Mouse (Mus musculus) heart, embryonic 13.5 days (tissue): ENCODE results near the gene Lctl. TPM values are rescaled to one million over a fixed set of nuclear protein-coding genes. Genes with fewer than 3 reads are reported as not detected.
A peak's percentile ranks its signal among the peaks of the same experiment; 100 is the strongest.
"Not testable (repeated sequence)": the region's sequence is repeated elsewhere in the genome, so short reads cannot be mapped to it uniquely, and the experiment has no call there.

ENCODE experiments used
- ATAC-seq: fragments of 200-750 bp; cut with Nextera tagmentation; 2 replicates; pipeline ENCODE4 v1.8.0; 2017; ENCODE audit warnings: moderate TSS enrichment; ENCODE audit not compliant: insufficient number of reproducible peaks, low FRiP score, low TSS enrichment; ENCODE audit errors: extremely low read depth
- H3K27ac ChIP-seq: fragments of 300-500 bp; sonication (generic); replicated peaks from 2 replicates; pipeline ENCODE4 v1.5.1; 2015; ENCODE audit warnings: moderate library complexity, mild to moderate bottlenecking, inconsistent platforms
- H3K27me3 ChIP-seq: fragments of 300-500 bp; sonication (generic); replicated peaks from 2 replicates; pipeline ENCODE4 v1.6.1; 2015; ENCODE audit warnings: mild to moderate bottlenecking, inconsistent platforms
- H3K36me3 ChIP-seq: fragments of 300-500 bp; sonication (generic); 2 replicates; pipeline ENCODE4 v1.6.1; 2015; ENCODE audit warnings: mild to moderate bottlenecking, inconsistent platforms
- H3K4me1 ChIP-seq: fragments of 300-500 bp; sonication (generic); 2 replicates; pipeline ENCODE4 v1.6.1; 2015; ENCODE audit warnings: inconsistent platforms
- H3K4me2 ChIP-seq: fragments of 300-500 bp; sonication (generic); 2 replicates; pipeline ENCODE4 v1.6.1; 2015; ENCODE audit warnings: inconsistent platforms, mild to moderate bottlenecking, moderate library complexity
- H3K4me3 ChIP-seq: fragments of 300-500 bp; sonication (generic); 2 replicates; pipeline ENCODE4 v1.5.1; 2015; ENCODE audit warnings: moderate library complexity, mild to moderate bottlenecking, inconsistent platforms
- H3K9ac ChIP-seq: fragments of 300-500 bp; sonication (generic); 2 replicates; pipeline ENCODE4 v1.6.1; 2015; ENCODE audit warnings: inconsistent platforms, mild to moderate bottlenecking, moderate library complexity
- H3K9me3 ChIP-seq: fragments of 300-500 bp; sonication (generic); 2 replicates; pipeline ENCODE4 v1.6.1; 2016; ENCODE audit warnings: inconsistent platforms
- WGBS: fragments of 180-500 bp; shearing (Covaris S2); methylation state at CpG from one replicate; pipeline ENCODE4 v1.1.7; 2015; ENCODE audit warnings: mixed read lengths; 5-methylcytosine and 5-hydroxymethylcytosine counted together
- polyA plus RNA-seq: library from polyadenylated mRNA; unstranded; fragments of >200 nt; fragmentation: Nextera tagmentation; extraction: Ambion mirVana; gene quantifications from 2 replicates; pipeline ENCODE4 v1.2.1, GENCODE M21; 2015

Lctl gene
- polyA plus RNA-seq, 1 experiment from 2014 or later: not detected

DNA sequence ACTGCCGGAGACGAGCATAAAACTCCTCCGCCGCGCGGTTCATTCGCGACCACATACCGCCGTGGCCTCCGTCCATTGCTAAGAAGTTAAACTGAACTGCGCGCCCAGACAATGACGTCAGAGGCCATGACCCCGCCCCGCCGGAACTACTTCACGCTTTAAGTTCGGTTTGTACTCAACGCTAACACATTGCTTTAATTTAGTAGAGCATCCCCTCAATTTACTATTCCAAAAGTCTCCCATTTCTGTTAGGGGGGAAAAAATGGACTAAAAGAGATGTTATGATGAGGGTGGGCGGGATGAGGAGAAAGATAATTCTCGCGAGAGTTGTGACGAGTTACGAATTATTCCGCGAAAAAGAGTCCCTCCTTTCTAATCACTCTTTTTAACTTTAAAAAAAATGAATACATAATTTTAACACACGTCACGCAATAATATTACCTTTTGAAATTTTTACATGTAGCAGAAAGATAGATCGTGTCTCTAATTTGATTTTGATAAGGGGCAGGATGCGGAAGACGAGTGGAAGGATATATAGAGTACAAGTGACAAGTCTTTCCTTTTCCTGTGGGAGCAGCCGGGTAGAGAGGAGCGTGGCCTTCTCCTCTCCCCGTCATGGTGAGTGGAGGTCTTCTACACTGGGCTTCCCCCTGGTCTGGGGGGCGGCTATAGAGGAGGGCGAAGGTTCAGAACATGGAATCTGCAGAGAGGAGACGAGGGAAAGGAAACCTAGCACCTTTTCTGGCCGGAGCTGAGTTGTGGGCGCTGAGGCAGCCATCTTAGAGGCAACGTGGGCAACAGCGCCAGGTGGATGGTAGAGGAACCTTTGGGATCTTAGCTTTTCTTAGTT is 56.1 kb downstream of the Lctl start, which contains the start of the genes Zwilch and Rpl4:
TSS of gene Zwilch (minus strand) at position 289 of the 850 bp plus-strand sequence.
TSS of gene Rpl4 (plus strand) at position 560 of the 850 bp plus-strand sequence.
- Histone ChIP-seq H3K27ac (peak within 1 kb of the TSS; percentile 90), H3K9ac (peak within 1 kb of the TSS; percentile 97), H3K4me3 (peak within 1 kb of the TSS; percentile 95), H3K4me1 (peaks cover 33% of the 10 kb centered on the region), H3K27me3 (no peaks in the 10 kb centered on the region), H3K9me3 (no peaks in the 10 kb centered on the region), H3K4me2 (peak within 1 kb of the TSS; percentile 86), H3K36me3 (peaks cover 39% of the 10 kb centered on the region)
- under 1% methylated on average over 42 of the region's 42 CpGs for WGBS
- peak; percentile 65; the same call in 1 of the 2 replicates for ATAC-seq

DNA sequence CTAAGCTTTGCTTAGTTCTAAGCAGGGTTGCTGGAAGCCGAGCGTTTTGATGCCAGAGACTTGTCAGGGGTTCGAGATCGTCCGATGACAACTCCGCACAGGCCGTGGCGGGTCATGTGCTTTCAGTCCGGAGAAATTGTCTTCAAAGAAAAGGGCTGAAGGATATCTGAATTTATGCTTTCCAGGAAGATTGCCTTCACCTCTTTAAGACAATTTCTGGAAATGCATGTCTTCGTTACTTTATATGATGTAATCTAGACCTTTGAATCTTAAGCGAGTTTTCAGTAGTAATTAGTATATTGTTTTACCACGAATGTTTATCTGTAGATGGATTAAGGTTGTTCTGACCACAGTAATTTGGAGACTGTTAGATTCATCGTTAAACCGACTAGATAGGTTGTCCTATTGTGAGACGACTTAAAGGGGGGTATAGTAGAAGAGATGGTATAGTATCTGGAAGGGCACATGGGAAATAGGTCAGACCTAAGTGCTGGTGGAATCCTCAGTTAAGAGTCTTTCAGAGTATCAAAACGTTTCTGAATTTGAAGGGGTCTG is 56.8 kb downstream of the Lctl start:
- peak overlapping the region; percentile 97 for H3K9ac ChIP-seq
- no peak for ATAC-seq
- no peaks in the 10 kb centered on the region for H3K27me3 ChIP-seq
- peak overlapping the region; percentile 86 for H3K4me2 ChIP-seq
- H3K36me3 ChIP-seq: peaks cover 43% of the 10 kb centered on the region
- WGBS: under 1% methylated on average over 16 of the region's 16 CpGs
- H3K27ac ChIP-seq: peak overlapping the region; percentile 90
- H3K4me1 ChIP-seq: peaks cover 36% of the 10 kb centered on the region
- H3K4me3 ChIP-seq: peak overlapping the region; percentile 95
- no peaks in the 10 kb centered on the region for H3K9me3 ChIP-seq

GRCm38 (mm10) chr9:64174341-64174740 is 57.4 kb downstream of the Lctl start:
- no peaks in the 10 kb centered on the region for H3K9me3 ChIP-seq
- peak overlapping the region; percentile 95 for H3K4me3 ChIP-seq
- peak overlapping the region; percentile 90; the same call in 1 of the 2 replicates for H3K27ac ChIP-seq
- H3K36me3 ChIP-seq: peaks cover 45% of the 10 kb centered on the region
- no peak for ATAC-seq
- H3K4me1 ChIP-seq: peaks cover 36% of the 10 kb centered on the region
- H3K27me3 ChIP-seq: no peaks in the 10 kb centered on the region
- peak overlapping the region; percentile 97 for H3K9ac ChIP-seq
- peak overlapping the region; percentile 86 for H3K4me2 ChIP-seq

DNA sequence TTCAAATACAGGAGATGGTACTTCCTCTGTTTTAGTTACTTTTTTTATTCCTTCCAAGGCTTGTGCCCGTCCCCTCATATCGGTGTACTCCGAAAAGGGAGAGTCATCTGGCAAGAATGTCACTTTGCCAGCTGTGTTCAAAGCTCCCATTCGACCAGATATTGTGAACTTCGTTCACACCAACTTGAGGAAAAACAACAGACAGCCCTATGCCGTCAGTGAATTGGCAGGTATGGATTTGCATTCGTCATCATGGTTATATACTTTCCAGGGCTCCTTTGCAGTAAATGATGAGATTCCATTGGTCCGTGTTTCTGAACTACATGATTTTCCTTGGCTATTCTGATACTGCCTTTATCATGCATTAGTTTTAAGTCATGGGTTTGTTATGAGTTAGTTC is 57.8 kb downstream of the Lctl start:
- 51% methylated on average over 8 of the region's 8 CpGs for WGBS
- Histone ChIP-seq H3K36me3 (peaks cover 45% of the 10 kb centered on the region), H3K27me3 (no peaks in the 10 kb centered on the region), H3K27ac (no peak overlapping the region), H3K4me1 (peaks cover 39% of the 10 kb centered on the region), H3K4me2 (peak overlapping the region; percentile 86), H3K9ac (peak overlapping the region; percentile 97), H3K4me3 (peak overlapping the region; percentile 95), H3K9me3 (no peaks in the 10 kb centered on the region)
- ATAC-seq: no peak

- no peak overlapping the region for H3K27ac ChIP-seq
- no peaks in the 10 kb centered on the region for H3K27me3 ChIP-seq
- H3K9me3 ChIP-seq: no peaks in the 10 kb centered on the region
- H3K9ac ChIP-seq: peak overlapping the region; percentile 97
- H3K4me1 ChIP-seq: peaks cover 45% of the 10 kb centered on the region
- ATAC-seq: no peak
- H3K4me2 ChIP-seq: peak overlapping the region; percentile 86; the same call in 1 of the 2 replicates
- H3K36me3 ChIP-seq: peaks cover 47% of the 10 kb centered on the region
- WGBS: 89% methylated on average over 11 of the region's 11 CpGs
- no peak overlapping the region for H3K4me3 ChIP-seq
Measured at GRCm38 (mm10) chr9:64175378-64175777, 58.4 kb downstream of the Lctl start.

DNA sequence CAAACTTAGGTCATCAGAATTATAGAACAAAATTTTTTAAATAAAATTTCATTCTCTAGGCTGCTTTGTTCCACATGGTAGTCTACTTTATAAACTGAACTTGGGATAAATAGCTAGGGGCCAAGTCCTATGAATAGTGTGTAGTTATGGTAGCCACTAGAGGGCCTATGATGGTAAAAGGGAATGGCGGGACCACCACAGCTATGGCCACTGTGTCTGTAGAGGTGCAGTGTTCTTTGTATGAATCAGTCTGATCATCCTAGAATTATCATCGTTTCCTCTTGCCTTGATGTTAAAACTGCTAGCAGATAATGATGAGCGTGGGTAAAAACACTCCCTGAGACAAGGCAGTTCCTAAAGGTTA is 61.6 kb downstream of the Lctl start:
- H3K4me2 ChIP-seq: peak overlapping the region; percentile 71
- peaks cover 76% of the 10 kb centered on the region for H3K36me3 ChIP-seq
- WGBS: 26% methylated on average over 3 of the region's 3 CpGs
- H3K27me3 ChIP-seq: no peaks in the 10 kb centered on the region
- peak overlapping the region; percentile 83 for H3K9ac ChIP-seq
- peak overlapping the region; percentile 86 for H3K27ac ChIP-seq
- ATAC-seq: no peak
- H3K4me3 ChIP-seq: peak overlapping the region; percentile 73
- H3K9me3 ChIP-seq: no peaks in the 10 kb centered on the region
- H3K4me1 ChIP-seq: peaks cover 30% of the 10 kb centered on the region

- Histone ChIP-seq H3K4me3 (peak within 1 kb of the TSS; percentile 73), H3K27ac (peak within 1 kb of the TSS; percentile 86), H3K36me3 (peaks cover 79% of the 10 kb centered on the region), H3K27me3 (no peaks in the 10 kb centered on the region), H3K9me3 (no peaks in the 10 kb centered on the region), H3K4me1 (peaks cover 28% of the 10 kb centered on the region), H3K9ac (peak within 1 kb of the TSS; percentile 83), H3K4me2 (peak within 1 kb of the TSS; percentile 71)
- ATAC-seq: peak; percentile 88
- under 1% methylated on average over 35 of the region's 35 CpGs for WGBS
Measured at GRCm38 (mm10) chr9:64178974-64179646, 62.2 kb downstream of the Lctl start, which contains the start of gene Snapc5. Gene Snapc5, plus strand, starts transcription at chr9:64179274.

DNA sequence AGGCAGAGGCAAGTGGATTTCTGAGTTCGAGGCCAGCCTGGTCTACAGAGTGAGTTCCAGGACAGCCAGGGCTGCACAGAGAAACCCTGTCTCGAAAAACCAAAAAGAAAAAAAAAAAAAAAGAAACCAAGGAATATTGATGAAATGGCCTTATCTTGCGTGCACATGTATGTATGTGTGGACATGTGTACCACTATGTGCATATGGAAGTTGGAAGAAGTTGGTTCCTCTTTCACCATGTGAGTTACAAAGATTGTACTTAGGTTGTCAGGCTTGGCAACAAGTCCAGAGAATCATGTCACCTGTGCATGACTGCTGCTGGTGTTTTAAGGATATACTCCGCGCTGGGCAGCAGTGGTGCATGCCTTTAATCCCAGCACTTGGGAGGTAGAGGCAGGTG is 66.3 kb downstream of the Lctl start:
- H3K36me3 ChIP-seq: peaks cover 80% of the 10 kb centered on the region
- H3K4me1 ChIP-seq: peaks cover 10% of the 10 kb centered on the region
- not testable (repeated sequence) for H3K9me3 ChIP-seq, H3K27me3 ChIP-seq, H3K4me2 ChIP-seq, ATAC-seq, H3K4me3 ChIP-seq, H3K9ac ChIP-seq, H3K27ac ChIP-seq
- 79% methylated on average over 5 of the region's 5 CpGs for WGBS

DNA sequence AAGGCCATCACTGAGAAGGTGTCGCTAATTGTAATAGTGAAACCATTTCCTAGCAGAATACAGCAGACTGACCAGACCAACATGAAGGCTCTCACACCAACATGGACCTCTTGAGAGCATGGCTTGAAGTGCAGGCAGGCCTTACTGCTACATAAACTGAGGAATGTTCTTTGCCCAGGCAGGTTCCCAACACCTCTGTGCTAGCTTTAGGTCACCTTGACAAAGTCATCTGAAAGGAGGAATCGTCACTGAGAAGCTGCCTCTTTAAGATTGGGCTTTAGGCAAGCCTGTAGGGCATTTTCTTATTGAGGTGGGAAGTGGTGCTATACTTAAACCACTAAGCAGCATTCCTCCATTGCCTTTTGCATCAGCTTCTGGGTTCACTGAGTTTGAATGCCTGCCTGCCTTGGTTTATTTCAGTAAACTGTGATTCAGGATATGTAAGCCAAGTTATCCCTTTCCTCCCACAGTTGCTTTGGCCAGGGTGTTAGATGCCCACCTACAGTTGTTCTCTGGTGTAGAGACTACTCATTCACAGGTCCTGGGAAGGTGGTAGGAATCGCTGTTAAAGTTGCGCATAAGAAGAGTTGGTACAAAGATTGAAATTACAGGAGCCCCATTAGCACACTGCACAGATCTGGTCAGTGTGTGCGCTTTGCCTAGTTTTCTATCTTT is 67.4 kb downstream of the Lctl start:
- WGBS: 92% methylated on average over 5 of the region's 5 CpGs
- H3K27me3 ChIP-seq: no peaks in the 10 kb centered on the region
- no peak for ATAC-seq
- peaks cover 10% of the 10 kb centered on the region for H3K4me1 ChIP-seq
- no peak overlapping the region for H3K27ac ChIP-seq
- H3K4me2 ChIP-seq: no peak overlapping the region
- H3K9ac ChIP-seq: no peak overlapping the region
- H3K36me3 ChIP-seq: peaks cover 83% of the 10 kb centered on the region
- no peaks in the 10 kb centered on the region for H3K9me3 ChIP-seq
- no peak overlapping the region for H3K4me3 ChIP-seq
